Mouse (Mus musculus) testis, adult 2 months (tissue): Measurements from ENCODE around the gene Wipf2. TPM values are rescaled to one million over a fixed set of nuclear protein-coding genes. Genes with fewer than 3 reads are reported as not detected.

Experiments
- H3K27ac ChIP-seq: fragments of 200-500 bp; 2 replicates; pipeline ENCODE4 v1.5.1; 2012; ENCODE audit warnings: low read depth, low read length; ENCODE audit not compliant: control insufficient read depth, insufficient read depth
- H3K27me3 ChIP-seq: fragments of 200-500 bp; 2 replicates; pipeline ENCODE4 v1.6.1; 2012; ENCODE audit warnings: mild to moderate bottlenecking, low read length, moderate library complexity; ENCODE audit not compliant: control insufficient read depth, insufficient read depth
- H3K36me3 ChIP-seq: fragments of 200-500 bp; 2 replicates; pipeline ENCODE4 v1.6.1; 2012; ENCODE audit warnings: mild to moderate bottlenecking, low read length; ENCODE audit not compliant: control insufficient read depth, insufficient read depth
- H3K4me1 ChIP-seq: fragments of 200-500 bp; 2 replicates; pipeline ENCODE4 v1.6.1; 2012; ENCODE audit warnings: low read length; ENCODE audit not compliant: control insufficient read depth, insufficient read depth
- H3K4me3 ChIP-seq: fragments of 200-500 bp; 2 replicates; pipeline ENCODE4 v1.5.1; 2012; ENCODE audit warnings: low read depth, mild to moderate bottlenecking, low read length, moderate library complexity, mixed read lengths; ENCODE audit not compliant: control insufficient read depth
- CTCF ChIP-seq: fragments of 200-500 bp; IDR thresholded peaks from 2 replicates; pipeline ENCODE4 v1.5.1; 2012; ENCODE audit warnings: low read depth, mild to moderate bottlenecking, inconsistent platforms, low read length, moderate library complexity; ENCODE audit not compliant: control insufficient read depth, insufficient read depth, insufficient replicate concordance
- POLR2A ChIP-seq: fragments of 200-500 bp; IDR thresholded peaks from 2 replicates; pipeline ENCODE4 v1.6.1; 2012; ENCODE audit warnings: low read depth, mild to moderate bottlenecking, inconsistent platforms, low read length, moderate library complexity; ENCODE audit not compliant: control insufficient read depth
- polyA plus RNA-seq: library from polyadenylated mRNA; depleted of rRNA; stranded (reverse); fragments of >200 nt; gene quantifications from 2 replicates; pipeline ENCODE4 v1.2.3, GENCODE M21; 2012

Gene Wipf2
- polyA plus RNA-seq, 1 experiment: 6.4 TPM

- H3K27ac ChIP-seq: peak overlapping the region; percentile 92
- H3K27me3 ChIP-seq: no peaks in the 10 kb centered on the region
- peak overlapping the region; percentile 88 for H3K4me3 ChIP-seq
- TF ChIP-seq CTCF (no peak), POLR2A (peak; percentile 10; the same call in 1 of the 2 replicates)
- H3K36me3 ChIP-seq: no peaks in the 10 kb centered on the region
- H3K4me1 ChIP-seq: peaks cover 67% of the 10 kb centered on the region
Observed at GRCm38 (mm10) chr11:98942923-98943641, 79.6 kb downstream of the Wipf2 start.

- peaks cover 59% of the 10 kb centered on the region for H3K4me1 ChIP-seq
- TF ChIP-seq POLR2A: no peak
- no peak for TF ChIP-seq CTCF
- H3K36me3 ChIP-seq: no peaks in the 10 kb centered on the region
- peak overlapping the region; percentile 3; the same call in 1 of the 2 replicates for H3K27ac ChIP-seq
- H3K4me3 ChIP-seq: peak overlapping the region; percentile 88
- H3K27me3 ChIP-seq: no peaks in the 10 kb centered on the region
Observed at GRCm38 (mm10) chr11:98943741-98944461, 80.5 kb downstream of the Wipf2 start.

- no peak overlapping the region for H3K27ac ChIP-seq
- H3K4me3 ChIP-seq: no peak overlapping the region
- H3K27me3 ChIP-seq: no peaks in the 10 kb centered on the region
- H3K36me3 ChIP-seq: no peaks in the 10 kb centered on the region
- TF ChIP-seq CTCF: no peak
- TF ChIP-seq POLR2A: no peak
- H3K4me1 ChIP-seq: peaks cover 57% of the 10 kb centered on the region
Observed at GRCm38 (mm10) chr11:98944897-98945604, 81.6 kb downstream of the Wipf2 start.

- H3K4me1 ChIP-seq: peaks cover 56% of the 10 kb centered on the region
- H3K36me3 ChIP-seq: no peaks in the 10 kb centered on the region
- H3K27ac ChIP-seq: peak overlapping the region; percentile 45; the same call in 1 of the 2 replicates
- TF ChIP-seq POLR2A (no peak), CTCF (no peak)
- H3K4me3 ChIP-seq: no peak overlapping the region
- no peaks in the 10 kb centered on the region for H3K27me3 ChIP-seq
Observed at GRCm38 (mm10) chr11:98945605-98945977, 82.2 kb downstream of the Wipf2 start.

GRCm38 (mm10) chr11:98947969-98948569 is 84.6 kb downstream of the Wipf2 start:
- TF ChIP-seq CTCF (no peak), POLR2A (no peak)
- H3K27ac ChIP-seq: no peak overlapping the region
- no peaks in the 10 kb centered on the region for H3K36me3 ChIP-seq
- H3K4me3 ChIP-seq: no peak overlapping the region
- peaks cover 46% of the 10 kb centered on the region for H3K4me1 ChIP-seq
- H3K27me3 ChIP-seq: no peaks in the 10 kb centered on the region

GRCm38 (mm10) chr11:98949242-98949957 is 86.0 kb downstream of the Wipf2 start:
- TF ChIP-seq POLR2A (no peak), CTCF (no peak)
- Histone ChIP-seq H3K4me3 (no peak overlapping the region), H3K36me3 (no peaks in the 10 kb centered on the region), H3K27me3 (no peaks in the 10 kb centered on the region), H3K4me1 (peaks cover 39% of the 10 kb centered on the region), H3K27ac (no peak overlapping the region)
